Mouse (Mus musculus) heart, postnatal 14 days (tissue): Measurements from ENCODE around the gene Cfap65. TPM values are rescaled to one million over a fixed set of nuclear protein-coding genes. Genes with fewer than 3 reads are reported as not detected.

ENCODE experiments used
- DNase-seq, 2 experiments: peaks; one replicate each; pipeline ENCODE4 v3.0.0; 2021 to 2022
- intact Hi-C: fragments of 180-260 bp; cut with DNase I; formaldehyde crosslinking; loops from one replicate; pipeline ENCODE4 v1.15.1; 2025
- total RNA-seq, 2 experiments: library from RNA; stranded (reverse); gene quantifications; 2 replicates each; pipeline ENCODE4 v1.2.3; 2021

Cfap65 gene
- total RNA-seq, 2 experiments from 2014 or later, result 0.45 TPM; not detected in 1

GRCm38 (mm10) chr1:74884196-74885141 lies 50.9 kb downstream of the Cfap65 start:
- intact Hi-C loops, result no loop called here
- no peak for DNase-seq

GRCm38 (mm10) chr1:74883441-74883840 lies 52.0 kb downstream of the Cfap65 start:
- intact Hi-C loops, result no loop called here
- DNase-seq, result no peak

DNA sequence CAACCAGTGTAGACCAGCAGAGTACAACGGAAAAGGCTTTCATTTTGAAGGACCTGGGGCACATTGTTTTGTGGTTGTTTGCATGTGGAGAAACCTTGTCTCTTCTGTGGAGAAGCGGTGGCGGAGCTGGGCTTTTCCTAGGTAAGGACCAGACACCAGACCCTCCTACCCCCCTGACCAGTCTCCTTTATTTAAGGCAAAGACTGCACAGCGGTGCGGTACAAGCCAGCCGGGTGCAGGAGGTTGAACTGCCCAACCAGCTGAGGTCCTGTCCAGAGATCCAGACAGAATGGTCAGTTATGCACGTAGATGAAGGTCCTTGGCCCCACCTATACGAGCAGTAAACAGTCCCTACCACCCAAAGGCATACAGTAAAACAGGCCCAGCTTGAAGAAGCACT lies 52.6 kb downstream of the Cfap65 start:
- no peak for DNase-seq
- intact Hi-C loops, result no loop called here

DNA sequence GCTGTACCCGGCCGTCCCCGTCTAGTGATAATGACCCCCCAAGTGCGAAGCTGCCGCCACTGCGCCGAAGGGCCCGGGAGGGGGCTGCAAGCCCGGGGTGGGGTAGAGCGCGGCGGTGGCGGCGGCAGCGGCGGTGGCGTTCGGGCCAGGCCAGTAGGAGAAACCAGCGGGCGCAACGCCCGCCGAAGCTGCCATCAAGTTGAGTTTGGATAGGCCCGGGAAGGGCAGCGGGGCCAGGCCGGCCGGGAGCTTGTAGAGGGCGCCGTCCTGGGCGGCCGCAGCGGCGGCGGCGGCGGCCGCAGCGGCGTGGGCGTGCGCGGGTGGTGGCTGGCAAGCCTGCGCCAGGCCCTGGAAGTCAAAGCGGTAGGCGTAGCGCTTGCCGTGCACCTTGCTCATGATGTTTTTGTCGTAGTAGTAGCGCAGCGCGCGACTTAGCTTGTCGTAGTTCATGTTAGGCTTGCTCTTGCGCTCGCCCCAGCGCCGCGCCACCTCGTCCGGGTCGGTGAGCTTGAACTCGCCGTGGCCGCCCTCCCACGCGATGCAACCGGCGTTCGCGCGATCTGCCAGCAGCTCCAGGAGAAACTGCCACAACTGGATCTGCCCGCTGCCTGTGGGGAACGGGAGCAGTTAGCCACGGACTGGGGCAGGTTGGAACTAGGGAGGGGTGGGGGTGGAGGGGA lies 53.2 kb downstream of the Cfap65 start:
- intact Hi-C loops, result no loop called here
- DNase-seq, result peak in 1 of 2 experiments; percentile 16

GRCm38 (mm10) chr1:74880785-74881360 lies 54.5 kb downstream of the Cfap65 start:
- intact Hi-C loops, result no loop called here
- DNase-seq, result peak; percentile 71 to 81

- intact Hi-C loops, result no loop called here
- no peak for DNase-seq
Measured at GRCm38 (mm10) chr1:74877199-74877598, 58.2 kb downstream of the Cfap65 start.

DNA sequence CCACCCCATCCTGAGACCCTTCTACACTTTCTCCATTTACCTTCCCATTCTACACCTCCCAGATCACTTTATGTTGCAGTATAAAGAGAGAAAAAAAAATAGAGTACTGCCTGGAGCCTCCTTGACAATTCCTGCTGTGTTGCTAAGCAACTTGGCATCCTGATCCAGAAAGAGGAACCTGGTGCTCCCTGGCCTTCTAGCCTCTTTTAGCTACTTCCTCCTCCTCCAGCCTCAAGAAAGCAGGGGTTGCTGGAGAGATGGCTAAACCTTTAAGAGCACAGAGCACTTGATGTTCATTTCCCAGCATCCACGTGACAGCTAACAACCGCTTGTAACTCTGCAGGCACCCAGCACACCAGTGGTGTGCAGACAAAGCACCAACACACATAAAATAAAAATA lies 63.2 kb downstream of the Cfap65 start:
- intact Hi-C loops, result no loop called here
- DNase-seq, result no peak

GRCm38 (mm10) chr1:74861783-74862182 lies 73.6 kb downstream of the Cfap65 start:
- DNase-seq, result no peak
- intact Hi-C loops, result no loop called here

- no peak for DNase-seq
- intact Hi-C loops, result no loop called here
Measured at GRCm38 (mm10) chr1:74859223-74859984, 76.0 kb downstream of the Cfap65 start.

GRCm38 (mm10) chr1:74858805-74859204 lies 76.6 kb downstream of the Cfap65 start:
- intact Hi-C loops, result no loop called here
- DNase-seq, result no peak

- intact Hi-C loops, result no loop called here
- peak; percentile 72 to 78 for DNase-seq
Measured at GRCm38 (mm10) chr1:74858171-74858719, 77.2 kb downstream of the Cfap65 start.

DNA sequence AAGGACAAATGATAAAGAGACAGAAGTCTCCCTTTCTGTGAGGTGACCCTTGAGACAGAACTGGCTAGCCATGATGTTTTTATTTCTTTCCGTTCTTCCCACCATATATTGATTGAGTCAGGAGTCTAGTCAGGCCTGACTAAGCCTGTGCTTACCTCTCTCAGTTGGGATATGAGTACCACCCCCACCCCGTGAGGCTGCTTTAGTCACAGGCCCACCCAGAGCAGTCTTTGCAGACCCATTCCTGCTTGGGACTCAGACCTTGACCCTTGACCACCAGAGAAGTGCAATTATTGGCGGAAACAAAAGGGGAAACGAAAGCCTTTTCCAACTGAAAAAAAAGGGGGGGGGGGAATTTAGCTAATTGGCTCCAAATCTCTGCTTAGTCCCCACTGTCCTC lies 77.7 kb downstream of the Cfap65 start:
- no peak for DNase-seq
- intact Hi-C loops, result no loop called here

GRCm38 (mm10) chr1:74857201-74857600 lies 78.2 kb downstream of the Cfap65 start:
- intact Hi-C loops, result no loop called here
- no peak for DNase-seq

DNA sequence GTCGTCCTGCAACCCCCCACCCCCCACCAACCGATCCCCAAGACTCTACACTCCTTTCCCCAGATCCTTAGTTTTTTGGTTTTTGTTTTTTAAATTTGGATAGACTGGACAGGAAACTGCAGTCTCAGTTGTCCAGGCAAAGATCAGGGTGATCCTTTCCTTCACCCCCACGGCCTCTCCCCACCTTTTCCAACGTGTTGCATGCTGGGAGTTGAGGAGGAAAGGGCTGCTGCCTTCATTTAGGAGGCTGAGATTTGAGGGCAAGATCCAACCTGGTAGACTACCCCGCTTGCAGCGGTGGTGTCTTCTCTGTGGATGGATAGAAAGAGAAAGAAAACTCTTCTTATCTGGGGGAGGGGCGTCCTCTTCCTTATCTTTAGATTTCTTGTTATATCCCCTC lies 78.6 kb downstream of the Cfap65 start:
- intact Hi-C loops, result no loop called here
- no peak for DNase-seq

- DNase-seq, result no peak
- intact Hi-C loops, result no loop called here
Measured at GRCm38 (mm10) chr1:74856439-74856720, 79.0 kb downstream of the Cfap65 start.

GRCm38 (mm10) chr1:74855651-74856438 lies 79.6 kb downstream of the Cfap65 start:
- peak in 1 of 2 experiments; percentile 5 for DNase-seq
- intact Hi-C loops, result no loop called here

GRCm38 (mm10) chr1:74855156-74855555 lies 80.2 kb downstream of the Cfap65 start:
- DNase-seq, result no peak
- intact Hi-C loops, result no loop called here

GRCm38 (mm10) chr1:74854306-74855056 lies 80.9 kb downstream of the Cfap65 start, which contains the start of gene Cdk5r2:
Gene Cdk5r2 (plus strand): TSS chr1:74854934.
- peak; percentile 72 to 75 for DNase-seq
- intact Hi-C loops, result no loop called here
